Mouse (Mus musculus) urinary bladder, postnatal 10 days (tissue): ENCODE measurements around the gene Fuca1.

Source experiments
- DNase-seq: peaks from one replicate; pipeline ENCODE4 v3.0.0; 2022; ENCODE audit warnings: low spot score

Gene Fuca1

GRCm38 (mm10) chr4:135889146-135889883, 31.2 kb upstream of the Fuca1 start:
- DNase-seq = no peak

- DNase-seq = no peak
These were observed 30.7 kb upstream of the Fuca1 start for GRCm38 (mm10) chr4:135889884-135890283.

DNA sequence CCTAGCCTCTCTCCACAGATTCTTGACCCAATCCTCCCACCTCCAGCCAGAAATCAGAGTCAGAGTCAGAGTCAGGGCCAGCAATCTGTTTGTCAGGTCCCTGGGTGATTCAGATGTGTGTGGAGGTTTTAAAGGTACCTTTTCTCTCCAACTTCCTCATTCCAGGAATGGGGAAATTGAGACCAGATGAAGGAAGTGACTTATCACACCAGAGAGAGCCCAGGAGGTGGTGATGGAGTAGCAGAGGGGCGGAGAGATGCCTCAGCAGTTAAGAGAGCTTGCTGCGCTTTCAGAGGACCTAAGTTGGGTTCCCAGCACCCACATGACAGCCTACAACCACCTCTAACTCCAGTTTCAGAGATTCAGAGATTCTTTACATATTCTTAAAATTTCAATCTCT, 29.0 kb upstream of the Fuca1 start:
- no peak for DNase-seq

GRCm38 (mm10) chr4:135892884-135893283, 27.7 kb upstream of the Fuca1 start:
- DNase-seq = no peak

DNA sequence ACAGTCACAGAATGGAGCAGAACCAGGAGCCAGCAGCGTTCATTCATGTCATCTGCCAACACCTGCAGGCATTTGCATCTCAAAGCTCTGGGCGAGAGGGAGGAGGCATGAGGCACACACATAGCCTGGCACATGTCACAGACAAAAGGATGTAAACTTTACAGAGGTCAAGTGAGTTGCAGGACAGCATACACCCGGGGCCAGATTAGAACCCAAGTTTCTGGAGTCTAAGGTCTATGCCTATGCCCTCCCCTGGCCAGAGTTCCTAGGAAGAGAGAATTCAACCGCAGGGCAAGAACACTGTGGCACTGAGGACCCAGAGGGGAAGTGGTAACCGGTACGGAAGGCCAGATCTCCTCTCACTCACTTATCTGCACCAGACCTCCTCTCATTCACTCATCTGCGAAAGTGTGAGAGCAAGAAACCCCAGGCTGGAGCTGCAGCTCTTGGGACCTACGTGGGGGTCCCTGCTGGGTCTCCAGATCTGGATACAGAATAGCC, 25.4 kb upstream of the Fuca1 start, which contains the start of gene Cnr2:
Gene Cnr2, plus strand, starts transcription at position 324 of the 501 bp plus-strand sequence.
- DNase-seq = no peak

DNA sequence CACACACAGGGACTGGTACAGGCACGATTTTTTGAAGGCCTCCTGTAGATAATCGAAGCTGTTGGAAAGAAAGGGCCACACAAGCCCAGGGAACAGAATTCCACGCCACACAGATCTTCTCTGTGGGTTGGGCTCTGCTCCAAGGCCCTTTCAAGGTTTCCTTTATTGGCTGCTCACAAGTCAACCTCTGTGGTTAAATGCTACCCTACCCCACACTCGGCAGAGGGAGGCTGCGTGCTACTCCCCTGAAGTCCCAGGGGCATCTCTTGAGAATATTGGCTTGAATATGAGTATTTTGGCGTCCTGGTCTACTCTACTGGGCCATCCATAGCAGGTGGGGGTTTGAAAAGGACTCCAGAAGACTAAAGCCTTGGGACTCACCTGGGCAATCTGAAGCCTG, 24.4 kb upstream of the Fuca1 start:
- no peak for DNase-seq

- DNase-seq = no peak
These were observed 22.0 kb upstream of the Fuca1 start for GRCm38 (mm10) chr4:135898380-135899049.

- no peak for DNase-seq
These were observed 21.5 kb upstream of the Fuca1 start for GRCm38 (mm10) chr4:135899050-135899448.

DNA sequence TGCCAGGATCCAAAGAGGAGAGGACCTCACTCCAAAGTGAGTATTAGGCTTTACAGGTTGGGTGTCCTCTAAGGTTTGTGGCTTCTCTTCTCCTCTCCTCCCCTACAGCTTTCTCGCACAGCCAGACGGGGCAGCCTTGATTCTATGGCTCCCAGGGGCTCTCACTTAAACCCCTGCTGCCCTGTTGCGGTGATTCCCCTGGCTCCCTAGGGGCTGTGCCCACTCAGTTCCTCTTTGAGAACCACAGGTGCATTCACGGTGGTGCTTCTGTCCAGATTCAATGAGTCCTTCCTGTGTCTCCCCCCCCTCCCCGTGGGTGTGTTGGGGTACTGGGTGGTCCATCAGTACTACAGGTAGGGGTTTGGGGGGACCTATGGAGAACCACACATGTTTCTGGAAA, 20.5 kb upstream of the Fuca1 start:
- no peak for DNase-seq

GRCm38 (mm10) chr4:135902606-135903242, 17.8 kb upstream of the Fuca1 start:
- DNase-seq = no peak

DNA sequence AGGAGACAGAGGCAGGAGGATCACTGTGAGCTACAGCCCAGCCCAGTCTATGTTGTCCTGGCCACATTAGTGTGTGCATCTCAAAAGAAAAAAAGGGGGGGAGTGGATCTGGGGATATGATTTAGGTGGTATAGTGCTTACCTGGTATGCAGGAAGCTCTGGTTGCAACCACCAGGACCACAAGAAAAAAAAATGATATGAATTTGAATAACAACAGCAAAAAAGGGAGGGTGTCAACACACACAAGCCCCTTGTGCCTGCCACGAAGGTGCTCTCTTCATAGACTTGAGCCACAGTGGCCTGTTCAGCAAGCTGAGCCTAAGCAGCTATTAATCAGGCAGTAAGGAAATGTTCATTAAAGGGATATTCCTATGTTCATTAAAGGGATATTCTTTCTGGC, 15.7 kb upstream of the Fuca1 start:
- no peak for DNase-seq

DNA sequence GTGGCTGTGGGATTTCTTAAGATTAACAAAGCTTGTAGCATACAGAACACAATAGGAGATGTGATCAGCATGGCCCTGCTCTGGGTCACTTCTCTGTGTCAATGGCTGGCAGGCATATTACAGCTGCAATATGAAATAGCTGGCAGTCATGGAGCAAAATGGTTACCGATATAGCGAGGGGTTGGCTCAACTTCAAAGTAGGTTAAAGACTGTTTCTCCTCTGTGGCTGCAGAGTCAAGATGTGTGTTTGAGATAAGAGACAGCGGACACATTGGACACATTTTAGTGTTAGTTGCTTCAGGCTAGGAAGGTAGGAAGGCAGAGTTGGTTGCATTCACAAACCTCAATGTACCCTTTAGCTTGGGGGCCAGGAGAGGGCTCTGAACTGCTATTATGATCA, 13.9 kb upstream of the Fuca1 start:
- no peak for DNase-seq

GRCm38 (mm10) chr4:135909326-135910066, 11.0 kb upstream of the Fuca1 start:
- no peak for DNase-seq

- DNase-seq = no peak
These were observed 9.0 kb upstream of the Fuca1 start for GRCm38 (mm10) chr4:135911531-135911930.

- DNase-seq = no peak
These were observed 8.4 kb upstream of the Fuca1 start for GRCm38 (mm10) chr4:135912164-135912563.

GRCm38 (mm10) chr4:135912835-135913234, 7.7 kb upstream of the Fuca1 start:
- DNase-seq = no peak

DNA sequence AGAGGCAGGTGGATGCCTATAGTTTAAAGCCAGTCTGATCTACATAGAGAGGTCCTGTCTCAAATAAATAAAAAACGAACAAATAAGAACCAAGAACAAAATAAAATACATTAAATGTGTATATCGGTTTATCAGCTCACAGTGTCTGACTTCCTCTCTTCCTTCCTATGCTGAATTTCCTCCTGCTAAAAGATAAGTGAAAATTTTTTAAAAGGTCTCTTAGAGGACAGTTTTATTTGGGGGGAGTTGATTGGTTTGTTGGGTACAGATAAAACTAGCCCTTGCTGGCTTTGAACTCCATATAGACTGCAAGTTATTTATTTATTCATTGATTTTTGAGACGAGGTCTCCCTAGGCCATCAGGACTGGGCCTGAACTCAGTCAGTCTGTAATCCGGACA, 7.1 kb upstream of the Fuca1 start:
- no peak for DNase-seq

DNA sequence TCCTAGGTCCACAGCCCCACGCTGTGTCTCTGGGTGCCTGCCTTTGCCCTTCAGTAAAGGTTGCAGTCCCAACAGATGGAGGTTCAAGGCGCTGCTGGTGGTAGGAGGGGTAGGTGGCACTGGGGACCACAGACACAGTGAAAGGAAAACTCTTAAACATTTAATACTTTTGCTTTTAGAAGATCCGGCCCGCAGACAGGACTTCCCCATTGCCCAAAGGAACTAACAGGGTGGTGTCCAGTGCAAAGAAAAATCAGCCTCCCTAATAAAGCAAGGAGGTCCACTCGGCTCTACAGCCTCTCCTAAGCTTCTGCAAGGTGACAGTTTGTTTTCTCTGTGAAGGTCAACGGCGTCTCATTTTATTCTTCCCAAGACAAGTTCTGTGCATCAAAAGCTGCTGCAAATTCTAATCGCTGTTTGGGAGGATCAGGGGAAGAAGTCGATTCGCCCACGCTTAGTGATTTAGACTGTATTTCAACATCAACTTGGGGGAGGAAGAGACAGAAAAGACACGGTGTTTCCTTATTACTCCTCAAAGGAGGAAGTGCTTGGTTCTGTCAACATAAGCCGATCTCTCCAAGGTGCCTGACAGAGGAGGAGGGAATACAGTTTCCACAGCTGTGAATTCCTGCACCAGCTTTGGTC, 1.8 kb upstream of the Fuca1 start:
- no peak for DNase-seq

- no peak for DNase-seq
These were observed 1.3 kb upstream of the Fuca1 start for GRCm38 (mm10) chr4:135919280-135919639.

DNA sequence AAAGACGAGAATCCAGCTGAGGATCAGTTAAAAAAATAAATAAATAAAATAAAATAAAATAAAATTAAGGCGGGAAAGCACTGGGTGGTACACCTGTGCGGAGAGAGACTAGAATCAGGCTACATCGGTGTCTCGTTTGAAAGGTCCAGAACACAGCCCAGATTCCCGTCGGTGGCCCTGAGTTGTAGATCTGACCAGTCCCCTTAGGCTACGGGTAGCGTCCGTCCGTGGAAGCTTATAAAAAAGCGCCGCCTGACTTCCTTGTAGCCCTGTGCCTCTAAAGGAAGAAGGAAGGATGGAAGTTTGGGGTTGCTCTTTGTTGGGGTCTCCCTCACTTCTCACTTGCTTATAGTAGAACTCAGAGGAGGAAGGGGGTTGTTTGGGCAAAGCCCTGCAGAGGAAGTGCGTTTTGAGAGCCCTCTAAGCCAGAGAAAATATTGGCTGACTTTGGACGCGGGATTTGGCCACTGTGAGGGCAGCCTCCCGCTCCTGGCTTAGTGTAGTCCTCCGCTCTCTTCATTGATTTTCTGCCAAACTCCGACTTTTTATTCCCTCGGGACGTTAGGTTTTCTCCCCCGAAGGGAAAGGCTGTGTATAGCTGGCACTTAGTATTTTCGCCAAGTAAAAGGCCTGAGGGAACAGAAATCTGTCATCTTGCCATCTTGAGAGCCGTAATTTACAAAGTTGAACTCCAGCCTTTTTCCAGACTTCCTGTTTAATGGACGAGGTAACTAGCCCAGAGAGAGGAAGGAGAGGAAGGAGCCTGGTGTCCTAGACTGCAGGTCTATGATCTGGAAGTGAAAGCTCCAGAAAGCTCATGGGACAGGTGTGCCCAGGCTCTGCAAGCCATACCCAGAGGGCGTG, 954 bp downstream of the Fuca1 start:
- no peak for DNase-seq

DNA sequence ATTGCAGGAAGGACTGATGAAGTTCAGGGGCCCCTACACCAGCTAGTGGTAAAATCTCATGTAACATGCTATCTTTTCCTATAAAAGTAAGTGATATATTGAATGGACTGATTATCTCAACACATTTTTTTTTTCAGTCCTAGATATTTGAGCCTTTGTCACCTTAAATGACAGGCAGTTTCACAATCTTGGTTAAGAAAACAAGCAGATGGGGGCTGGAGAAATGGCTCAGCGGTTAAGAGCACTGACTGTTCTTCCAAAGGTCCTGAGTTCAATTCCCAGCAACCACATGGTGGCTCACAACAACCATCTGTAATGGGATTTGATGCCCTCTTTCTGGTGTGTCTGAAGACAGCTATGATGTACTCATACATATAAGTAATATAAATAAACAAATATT, 1.7 kb downstream of the Fuca1 start:
- DNase-seq = no peak
